Mouse (Mus musculus): ENCODE measurements around the gene Hexb. TPM values are rescaled to one million over a fixed set of nuclear protein-coding genes. Genes with fewer than 3 reads are reported as not detected.
"Not testable (repeated sequence)": the region's sequence is repeated elsewhere in the genome, so short reads cannot be mapped to it uniquely, and the experiment has no call there.

The Hexb gene
- polyA plus RNA-seq, 1 experiment from 2014 or later: 38.0 TPM

DNA sequence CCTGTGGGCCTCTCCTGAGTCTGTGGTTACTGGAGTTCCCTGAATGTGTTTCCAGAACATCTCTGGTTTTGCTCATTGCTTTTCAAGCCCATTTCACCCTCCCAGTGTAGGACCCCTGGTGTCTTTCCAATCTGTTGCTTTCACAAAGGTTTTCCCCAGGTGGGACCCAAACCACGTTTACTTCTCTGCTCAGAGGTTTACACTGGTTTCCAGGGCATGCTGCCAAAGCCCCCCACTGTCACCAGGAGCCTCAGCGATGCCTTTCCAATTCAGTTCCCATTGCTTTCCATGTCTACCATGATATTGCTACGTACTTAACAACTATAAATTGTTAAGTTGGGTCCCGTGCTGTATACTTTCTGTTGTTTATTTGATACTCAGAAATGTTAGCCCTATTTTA lies 15.3 kb downstream of the Hexb start:
- H3K27me3 ChIP-seq (replicated peaks; ENCODE audit: control insufficient read depth, insufficient read depth, low read length): no peaks in the 10 kb centered on the region
- ATAC-seq: no peak
- no peak for DNase-seq (ENCODE audit: low spot score)
- H3K36me3 ChIP-seq (ENCODE audit: control insufficient read depth, insufficient read depth, low read length): peaks cover 24% of the 10 kb centered on the region
- H3K9me3 ChIP-seq (replicated peaks; ENCODE audit: control insufficient read depth, low read length): no peaks in the 10 kb centered on the region
- no peak overlapping the region for H3K4me3 ChIP-seq (ENCODE audit: low read depth, low read length)
- H3K9ac ChIP-seq (ENCODE audit: low read length): no peak overlapping the region
- WGBS: 71% methylated on average over 4 of the region's 4 CpGs
- no peak overlapping the region for H3K4me2 ChIP-seq (ENCODE audit: low read length)
- H3K27ac ChIP-seq (ENCODE audit: low read depth, low read length): no peak overlapping the region
- H3K4me1 ChIP-seq (ENCODE audit: control insufficient read depth, insufficient read depth, low read length): peaks cover 7% of the 10 kb centered on the region; the same call in 1 of the 2 replicates

DNA sequence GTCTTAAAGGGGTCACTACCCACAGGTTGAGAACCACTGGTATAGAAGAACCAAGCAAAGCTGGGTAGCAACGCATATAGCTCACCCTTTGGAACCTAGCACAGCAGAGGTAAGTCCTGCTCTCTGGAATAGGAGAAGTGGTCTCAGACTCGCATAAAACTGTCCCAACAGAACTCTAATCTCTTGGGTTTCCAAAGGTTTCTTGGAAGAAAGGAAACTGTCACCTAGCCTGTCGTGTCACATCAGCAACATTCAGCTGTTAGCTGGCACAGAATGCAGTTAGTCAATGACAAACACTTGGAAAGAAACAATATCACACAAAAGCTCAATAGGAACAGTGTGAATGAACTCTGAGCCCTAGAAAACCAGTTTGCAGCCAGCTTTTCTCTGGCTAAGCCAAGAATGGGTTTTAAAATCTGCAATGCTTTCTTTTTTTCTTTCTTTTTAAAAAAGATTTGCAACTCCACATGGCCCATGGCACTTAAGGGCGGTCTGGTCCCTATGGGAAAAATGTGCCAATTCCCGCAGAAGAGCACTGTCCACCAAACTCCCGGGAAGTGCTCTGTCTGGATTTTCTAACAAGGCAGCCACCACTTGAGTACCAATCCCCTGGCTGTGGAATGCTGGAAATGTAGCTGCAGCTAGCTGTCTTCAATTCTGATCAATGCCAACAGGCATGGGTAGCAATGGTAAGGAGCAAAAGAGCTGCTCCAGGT lies 17.9 kb downstream of the Hexb start:
- no peaks in the 10 kb centered on the region for H3K9me3 ChIP-seq (replicated peaks; ENCODE audit: control insufficient read depth, low read length)
- H3K4me2 ChIP-seq (ENCODE audit: low read length): peak overlapping the region; percentile 15; the same call in 1 of the 2 replicates
- H3K36me3 ChIP-seq (ENCODE audit: control insufficient read depth, insufficient read depth, low read length): peaks cover 45% of the 10 kb centered on the region
- no peak overlapping the region for H3K9ac ChIP-seq (ENCODE audit: low read length)
- H3K27ac ChIP-seq (ENCODE audit: low read depth, low read length): no peak overlapping the region
- H3K4me3 ChIP-seq (ENCODE audit: low read depth, low read length): no peak overlapping the region
- ATAC-seq: peak; percentile 60
- no peaks in the 10 kb centered on the region for H3K27me3 ChIP-seq (replicated peaks; ENCODE audit: control insufficient read depth, insufficient read depth, low read length)
- peak; percentile 71 for DNase-seq (ENCODE audit: low spot score)
- 39% methylated on average over 6 of the region's 6 CpGs for WGBS
- H3K4me1 ChIP-seq (ENCODE audit: control insufficient read depth, insufficient read depth, low read length): peaks cover 7% of the 10 kb centered on the region; the same call in 1 of the 2 replicates

DNA sequence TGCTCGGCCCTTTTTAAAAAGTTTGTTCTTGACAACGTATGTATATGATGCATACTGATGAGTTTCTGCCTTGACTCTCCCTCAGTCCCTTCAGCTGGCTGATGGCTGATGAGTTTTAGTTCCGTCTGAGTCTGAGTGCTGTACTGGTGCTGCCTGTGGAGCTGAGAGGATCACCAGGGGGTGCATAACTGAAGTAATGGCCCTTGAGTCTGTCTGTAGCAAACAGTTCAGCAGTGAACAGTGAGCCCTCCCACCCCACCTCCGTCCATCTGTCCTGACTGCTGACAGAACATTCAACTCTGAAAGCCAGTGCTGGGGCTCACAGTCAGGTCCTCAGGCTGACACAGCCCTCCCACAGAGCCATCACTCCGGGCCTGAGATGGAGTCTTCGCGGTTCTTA lies 19.2 kb downstream of the Hexb start:
- Histone ChIP-seq H3K4me3 (ENCODE audit: low read depth, low read length) (no peak overlapping the region), H3K27ac (ENCODE audit: low read depth, low read length) (no peak overlapping the region), H3K36me3 (ENCODE audit: control insufficient read depth, insufficient read depth, low read length) (peaks cover 59% of the 10 kb centered on the region), H3K9me3 (replicated peaks; ENCODE audit: control insufficient read depth, low read length) (no peaks in the 10 kb centered on the region), H3K27me3 (replicated peaks; ENCODE audit: control insufficient read depth, insufficient read depth, low read length) (no peaks in the 10 kb centered on the region), H3K9ac (ENCODE audit: low read length) (no peak overlapping the region), H3K4me2 (ENCODE audit: low read length) (no peak overlapping the region), H3K4me1 (ENCODE audit: control insufficient read depth, insufficient read depth, low read length) (peaks cover 7% of the 10 kb centered on the region; the same call in 1 of the 2 replicates)
- ATAC-seq (no peak), DNase-seq (ENCODE audit: low spot score) (no peak)
- 69% methylated on average over 7 of the region's 7 CpGs for WGBS

GRCm38 (mm10) chr13:97176731-97177130 lies 21.4 kb downstream of the Hexb start:
- no peak for ATAC-seq

DNA sequence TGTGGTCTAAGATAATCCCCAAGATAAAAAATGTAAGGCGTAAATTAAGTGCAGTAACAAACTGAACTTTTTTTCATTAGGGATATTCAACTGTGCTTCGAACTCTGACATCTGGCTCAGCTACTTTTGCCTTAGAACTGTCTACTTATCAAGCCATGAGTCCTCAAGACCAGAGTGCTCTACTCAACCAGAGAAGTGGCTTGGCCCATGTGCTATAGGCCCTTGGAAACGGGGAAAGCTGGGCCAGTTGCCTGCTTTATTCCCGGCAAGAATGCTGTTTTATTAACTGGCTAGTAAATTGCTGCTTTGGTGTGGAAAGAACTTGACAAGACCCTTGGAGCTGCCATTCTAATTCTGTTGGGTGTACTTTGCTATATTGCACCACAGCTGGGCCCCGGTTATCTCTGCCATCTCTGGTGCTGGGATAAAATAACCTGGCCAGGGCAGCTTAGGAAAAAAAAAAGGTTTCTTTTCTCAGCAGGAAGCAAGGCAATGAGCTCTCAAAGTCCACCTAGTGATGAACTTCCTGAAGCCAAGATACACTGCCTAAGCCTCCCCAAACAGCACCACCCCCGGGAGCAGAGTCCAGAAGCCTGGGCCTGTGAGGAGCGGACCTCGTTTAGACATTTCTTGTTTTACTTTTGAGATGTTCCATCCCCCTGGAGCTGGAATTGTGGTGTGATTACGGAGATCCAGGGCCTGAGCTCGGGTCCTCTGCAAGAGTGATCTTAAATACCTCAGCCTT lies 22.5 kb downstream of the Hexb start:
- no peak overlapping the region for H3K4me3 ChIP-seq (ENCODE audit: low read depth, low read length)
- H3K36me3 ChIP-seq (ENCODE audit: control insufficient read depth, insufficient read depth, low read length): peaks cover 86% of the 10 kb centered on the region
- peaks cover 7% of the 10 kb centered on the region; the same call in 1 of the 2 replicates for H3K4me1 ChIP-seq (ENCODE audit: control insufficient read depth, insufficient read depth, low read length)
- no peak overlapping the region for H3K9ac ChIP-seq (ENCODE audit: low read length)
- ATAC-seq (no peak), DNase-seq (ENCODE audit: low spot score) (no peak)
- no peak overlapping the region for H3K27ac ChIP-seq (ENCODE audit: low read depth, low read length)
- H3K4me2 ChIP-seq (ENCODE audit: low read length): no peak overlapping the region
- no peaks in the 10 kb centered on the region for H3K27me3 ChIP-seq (replicated peaks; ENCODE audit: control insufficient read depth, insufficient read depth, low read length)
- 90% methylated on average over 10 of the region's 10 CpGs for WGBS
- no peaks in the 10 kb centered on the region for H3K9me3 ChIP-seq (replicated peaks; ENCODE audit: control insufficient read depth, low read length)

More at GRCm38 (mm10) chr13:97176731-97177130, 21.4 kb downstream of the Hexb start:
- H3K27ac ChIP-seq (ENCODE audit: low read depth, low read length): no peak overlapping the region
- peaks cover 78% of the 10 kb centered on the region for H3K36me3 ChIP-seq (ENCODE audit: control insufficient read depth, insufficient read depth, low read length)
- peaks cover 7% of the 10 kb centered on the region; the same call in 1 of the 2 replicates for H3K4me1 ChIP-seq (ENCODE audit: control insufficient read depth, insufficient read depth, low read length)
- H3K4me2 ChIP-seq (ENCODE audit: low read length): no peak overlapping the region
- H3K9ac ChIP-seq (ENCODE audit: low read length): no peak overlapping the region
- 88% methylated on average over 5 of the region's 5 CpGs for WGBS
- H3K9me3 ChIP-seq (replicated peaks; ENCODE audit: control insufficient read depth, low read length): no peaks in the 10 kb centered on the region
- H3K4me3 ChIP-seq (ENCODE audit: low read depth, low read length): no peak overlapping the region
- DNase-seq (ENCODE audit: low spot score): no peak
- no peaks in the 10 kb centered on the region for H3K27me3 ChIP-seq (replicated peaks; ENCODE audit: control insufficient read depth, insufficient read depth, low read length)

GRCm38 (mm10) chr13:97145834-97146233 lies 52.3 kb downstream of the Hexb start:
- Histone ChIP-seq H3K27me3 (replicated peaks; ENCODE audit: control insufficient read depth, insufficient read depth, low read length) (no peaks in the 10 kb centered on the region), H3K9me3 (replicated peaks; ENCODE audit: control insufficient read depth, low read length) (no peaks in the 10 kb centered on the region), H3K27ac (ENCODE audit: low read depth, low read length) (no peak overlapping the region), H3K36me3 (ENCODE audit: control insufficient read depth, insufficient read depth, low read length) (peaks cover 63% of the 10 kb centered on the region), H3K4me1 (ENCODE audit: control insufficient read depth, insufficient read depth, low read length) (no peaks in the 10 kb centered on the region), H3K4me3 (ENCODE audit: low read depth, low read length) (no peak overlapping the region), H3K4me2 (ENCODE audit: low read length) (no peak overlapping the region), H3K9ac (ENCODE audit: low read length) (no peak overlapping the region)
- 60% methylated on average over 4 of the region's 4 CpGs for WGBS
- ATAC-seq: no peak
- peak; percentile 69 for DNase-seq (ENCODE audit: low spot score)

GRCm38 (mm10) chr13:97142321-97142720 lies 55.8 kb downstream of the Hexb start:
- Histone ChIP-seq H3K9ac (ENCODE audit: low read length) (no peak overlapping the region), H3K36me3 (ENCODE audit: control insufficient read depth, insufficient read depth, low read length) (peaks cover 37% of the 10 kb centered on the region), H3K4me3 (ENCODE audit: low read depth, low read length) (no peak overlapping the region), H3K27me3 (replicated peaks; ENCODE audit: control insufficient read depth, insufficient read depth, low read length) (no peaks in the 10 kb centered on the region), H3K27ac (ENCODE audit: low read depth, low read length) (no peak overlapping the region), H3K4me1 (ENCODE audit: control insufficient read depth, insufficient read depth, low read length) (peaks cover 5% of the 10 kb centered on the region; the same call in 1 of the 2 replicates), H3K9me3 (replicated peaks; ENCODE audit: control insufficient read depth, low read length) (no peaks in the 10 kb centered on the region), H3K4me2 (ENCODE audit: low read length) (no peak overlapping the region)
- WGBS: 90% methylated on average over 7 of the region's 7 CpGs
- ATAC-seq (no peak), DNase-seq (ENCODE audit: low spot score) (no peak)

GRCm38 (mm10) chr13:97138404-97138931 lies 59.7 kb downstream of the Hexb start:
- Histone ChIP-seq H3K9ac (ENCODE audit: low read length) (peak overlapping the region; percentile 91), H3K4me2 (ENCODE audit: low read length) (peak overlapping the region; percentile 53), H3K36me3 (ENCODE audit: control insufficient read depth, insufficient read depth, low read length) (peaks cover 24% of the 10 kb centered on the region), H3K27ac (ENCODE audit: low read depth, low read length) (peak overlapping the region; percentile 90; the same call in 1 of the 2 replicates), H3K4me3 (ENCODE audit: low read depth, low read length) (peak overlapping the region; percentile 88)
- ATAC-seq; H3K9me3 ChIP-seq (replicated peaks; ENCODE audit: control insufficient read depth, low read length); H3K4me1 ChIP-seq (ENCODE audit: control insufficient read depth, insufficient read depth, low read length); DNase-seq (ENCODE audit: low spot score); H3K27me3 ChIP-seq (replicated peaks; ENCODE audit: control insufficient read depth, insufficient read depth, low read length): not testable (repeated sequence)
- 34% methylated on average over 8 of the region's 8 CpGs for WGBS

Measured in forebrain, embryonic 14.5 days (tissue).